Mouse (Mus musculus): ENCODE results near the gene Olfr859. TPM values are rescaled to one million over a fixed set of nuclear protein-coding genes. Genes with fewer than 3 reads are reported as not detected.

Olfr859 gene
- not detected in 2 replicates for polyA plus RNA-seq (2012; ENCODE audit: low replicate concordance)

DNA sequence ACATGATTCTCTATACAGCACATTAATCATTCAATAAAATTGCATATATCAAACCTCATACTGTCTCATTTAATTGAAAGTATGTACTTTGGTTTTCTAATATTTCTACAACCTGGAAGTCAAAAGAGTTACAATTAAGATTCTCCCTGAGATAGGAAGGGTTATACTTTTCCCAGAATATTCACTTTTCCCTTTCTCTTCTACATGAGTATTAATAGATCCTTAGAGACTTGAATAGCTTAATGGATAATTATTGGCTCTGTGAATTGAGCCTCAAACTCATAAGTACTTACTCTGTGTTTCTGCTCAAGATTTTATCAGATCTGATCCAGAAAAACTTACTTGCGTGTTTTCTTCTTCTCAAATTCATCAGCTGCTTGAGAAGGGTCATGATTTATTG is at the start of gene Olfr859:
Gene Olfr859 (plus strand): TSS at position 301 of the 400 bp plus-strand sequence.

DNA sequence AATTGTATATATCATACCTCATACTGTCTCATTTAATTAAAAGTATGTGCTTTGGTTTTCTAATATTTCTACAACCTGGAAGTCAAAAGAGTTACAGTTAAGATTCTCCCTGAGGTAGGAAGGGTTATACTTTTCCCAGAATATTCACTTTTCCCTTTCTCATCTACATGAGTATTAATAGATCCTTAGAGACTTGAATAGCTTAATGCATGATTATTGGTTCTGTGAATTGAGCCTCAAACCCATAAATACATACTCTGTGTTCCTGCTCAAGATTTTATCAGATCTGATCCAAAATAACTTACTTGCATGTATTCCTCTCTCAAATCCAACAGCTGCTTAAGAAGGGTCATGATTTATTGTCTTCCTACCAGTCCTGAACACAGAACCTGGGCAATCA is 24.7 kb upstream of the Olfr859 start, which contains the start of gene Olfr58:
Gene Olfr58 (plus strand): TSS at position 301 of the 400 bp plus-strand sequence.

DNA sequence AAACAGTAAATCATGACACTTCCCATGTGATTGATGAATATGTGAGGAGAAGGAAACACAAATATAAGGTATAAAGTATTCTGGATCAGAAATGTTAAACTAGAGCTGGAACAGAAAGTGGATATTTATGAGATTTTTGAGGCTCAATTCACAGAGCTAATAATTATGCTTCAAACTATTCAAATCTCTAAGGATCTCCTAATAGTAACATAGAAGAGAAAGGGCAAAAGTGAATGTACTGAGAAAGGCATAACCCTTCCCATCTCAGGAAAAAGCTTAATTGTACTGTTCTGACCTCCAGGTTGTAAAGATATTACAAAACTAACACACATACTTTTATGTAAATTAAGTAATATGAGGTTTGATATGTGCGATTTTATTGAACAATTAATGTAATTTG is 44.9 kb downstream of the Olfr859 start, which contains the start of gene Olfr860:
Gene Olfr860 (minus strand): TSS at position 101 of the 400 bp plus-strand sequence.

Other genes with a start within 250 kb of the Olfr859 start
- not detected in 2 replicates for gene Olfr854, start 237.5 kb upstream of the Olfr859 start, polyA plus RNA-seq (2012; ENCODE audit: low replicate concordance)
- gene Olfr855, start 222.3 kb upstream of the Olfr859 start, polyA plus RNA-seq (2012; ENCODE audit: low replicate concordance), result not detected in 2 replicates
- gene Zfp317, start 182.8 kb upstream of the Olfr859 start, polyA plus RNA-seq (2012; ENCODE audit: low replicate concordance), result 0.18 and 0.77 TPM in 2 replicates
- 0.08 TPM in 1 of 2 replicates, not detected in the other for gene Olfr857, start 95.5 kb upstream of the Olfr859 start, polyA plus RNA-seq (2012; ENCODE audit: low replicate concordance)
- not detected in 2 replicates for gene Olfr58, start 24.6 kb upstream of the Olfr859 start, polyA plus RNA-seq (2012; ENCODE audit: low replicate concordance)
- gene Olfr860, start 44.8 kb downstream of the Olfr859 start, polyA plus RNA-seq (2012; ENCODE audit: low replicate concordance), result not detected in 2 replicates
- not detected in 2 replicates for gene Olfr862, start 83.1 kb downstream of the Olfr859 start, polyA plus RNA-seq (2012; ENCODE audit: low replicate concordance)
- gene Olfr77, start 112.0 kb downstream of the Olfr859 start, polyA plus RNA-seq (2012; ENCODE audit: low replicate concordance), result not detected in 2 replicates
- not detected in 2 replicates for gene Olfr866, start 223.1 kb downstream of the Olfr859 start, polyA plus RNA-seq (2012; ENCODE audit: low replicate concordance)